11 mouse cellular contexts compared by ENCODE assay signal in the genomic region with DNA sequence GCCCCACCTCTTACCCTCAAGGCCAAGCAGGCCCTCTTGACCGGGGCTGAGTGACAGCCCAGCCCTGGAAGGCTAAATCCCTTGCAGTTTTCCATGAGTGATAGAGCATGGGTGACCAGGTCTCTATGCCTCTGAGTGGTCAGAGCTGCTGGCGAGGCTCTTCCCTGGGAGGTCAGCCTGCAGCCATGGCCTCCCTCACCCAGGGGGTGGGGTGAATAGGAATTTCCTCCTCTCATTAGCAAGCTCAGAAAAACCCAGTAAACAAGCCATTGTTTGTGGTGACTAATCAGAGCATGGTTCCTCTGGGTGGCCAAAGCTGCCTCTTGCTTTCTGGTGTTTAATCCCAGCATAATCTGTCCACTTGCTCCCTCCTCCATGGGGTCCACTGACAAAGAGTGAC. TPM values are rescaled to one million over a fixed set of nuclear protein-coding genes. Genes with fewer than 3 reads are reported as not detected.
A peak's percentile ranks its signal among the peaks of the same experiment; 100 is the strongest.
DNase-seq lines count a peak whose midpoint lies in the region; ATAC-seq and TF ChIP-seq lines count a peak whose summit lies in the region.
"Had no signal": no experiment of that assay in that cellular context is flagged by ENCODE, and none has a peak within 500 bp of the region (broad histone marks: within the 10 kb centered on the region; RNA-seq: fewer than 3 reads in every experiment).

No protein-coding gene starts in this region.

- no peak for ATAC-seq in heart, embryonic 11.5 days (replicated peaks; ENCODE audit: insufficient number of reproducible peaks, low FRiP score, low TSS enrichment)
- ATAC-seq in liver, embryonic 12.5 days, result peak; percentile 27; the same call in 1 of the 2 replicates
- ATAC-seq: forebrain, embryonic 15.5 days had no signal

- peaks cover 8% of the 10 kb centered on the region for H3K36me3 ChIP-seq in heart, embryonic 11.5 days (ENCODE audit: control insufficient read depth, insufficient read depth, low read length)
- peaks cover 27% of the 10 kb centered on the region for H3K36me3 ChIP-seq in liver, embryonic 12.5 days
- H3K36me3 ChIP-seq in small intestine, adult 2 months (ENCODE audit: control insufficient read depth, insufficient read depth, low read length), result peaks cover 30% of the 10 kb centered on the region

- H3K27me3 ChIP-seq in heart, embryonic 11.5 days (ENCODE audit: control insufficient read depth, insufficient read depth, low read length), result no peaks in the 10 kb centered on the region
- H3K27me3 ChIP-seq in liver, embryonic 12.5 days (replicated peaks), result no peaks in the 10 kb centered on the region
- no peaks in the 10 kb centered on the region for H3K27me3 ChIP-seq in small intestine, adult 2 months (ENCODE audit: control insufficient read depth, insufficient read depth, low read length)
- H3K27me3 ChIP-seq: forebrain, embryonic 15.5 days; neural tube, embryonic 15.5 days had no signal

- peak overlapping the region; percentile 46; the same call in 1 of the 2 replicates for H3K27ac ChIP-seq in heart, embryonic 11.5 days (ENCODE audit: low read depth, low read length)
- no peak overlapping the region for H3K27ac ChIP-seq in liver, embryonic 12.5 days
- H3K27ac ChIP-seq in small intestine, adult 2 months (ENCODE audit: insufficient read depth, low read depth, low read length), result peak overlapping the region; percentile 63
- H3K27ac ChIP-seq: forebrain, embryonic 15.5 days; neural tube, embryonic 15.5 days had no signal

- WGBS in heart, embryonic 11.5 days (ENCODE audit: insufficient replicate concordance), result 51% methylated on average over 2 of the region's 2 CpGs
- 66% methylated on average over 2 of the region's 2 CpGs for WGBS in liver, embryonic 12.5 days (ENCODE audit: insufficient replicate concordance)
- WGBS in small intestine, adult 2 months, result 64% methylated on average over 2 of the region's 2 CpGs

- no peaks in the 10 kb centered on the region for H3K9me3 ChIP-seq in heart, embryonic 11.5 days (replicated peaks; ENCODE audit: control insufficient read depth, low read length)
- no peaks in the 10 kb centered on the region for H3K9me3 ChIP-seq in liver, embryonic 12.5 days (replicated peaks)
- H3K9me3 ChIP-seq: forebrain, embryonic 15.5 days; neural tube, embryonic 15.5 days had no signal

- no peak for TF ChIP-seq CTCF in small intestine, adult 2 months (IDR thresholded peaks at IDR 0.05; ENCODE audit: extremely low read depth, insufficient read length, insufficient replicate concordance, low read depth, low read length)

- H3K4me1 ChIP-seq in heart, embryonic 11.5 days (ENCODE audit: control insufficient read depth, insufficient read depth, low read length), result peaks cover 12% of the 10 kb centered on the region; the same call in 1 of the 2 replicates
- H3K4me1 ChIP-seq in liver, embryonic 12.5 days, result no peaks in the 10 kb centered on the region
- H3K4me1 ChIP-seq in small intestine, adult 2 months (ENCODE audit: control insufficient read depth, insufficient read depth, insufficient read length, low read length), result no peaks in the 10 kb centered on the region
- H3K4me1 ChIP-seq: forebrain, embryonic 15.5 days had no signal

- H3K9ac ChIP-seq in heart, embryonic 11.5 days (ENCODE audit: low read depth, low read length), result no peak overlapping the region
- H3K9ac ChIP-seq in liver, embryonic 12.5 days, result no peak overlapping the region
- H3K9ac ChIP-seq: forebrain, embryonic 15.5 days; neural tube, embryonic 15.5 days had no signal

- peak; percentile 40 to 51 for DNase-seq in lung, adult 18-20 months
- DNase-seq in lung, postnatal 14 days, result no peak
- no peak for DNase-seq in yolk sac, embryonic 10.5 days (ENCODE audit: low spot score)
- DNase-seq in thymus, postnatal 36 days, result no peak
- DNase-seq in spleen, postnatal 36 days (ENCODE audit: low spot score in 2 of 2), result no peak

- H3K4me2 ChIP-seq in heart, embryonic 11.5 days, result no peak overlapping the region
- no peak overlapping the region for H3K4me2 ChIP-seq in liver, embryonic 12.5 days
- H3K4me2 ChIP-seq: forebrain, embryonic 15.5 days; neural tube, embryonic 15.5 days had no signal

- TF ChIP-seq POLR2A in small intestine, adult 2 months (IDR thresholded peaks at IDR 0.05; ENCODE audit: low read depth, low read length), result no peak

- H3K4me3 ChIP-seq in heart, embryonic 11.5 days (ENCODE audit: low read depth, low read length), result no peak overlapping the region
- no peak overlapping the region for H3K4me3 ChIP-seq in liver, embryonic 12.5 days
- no peak overlapping the region for H3K4me3 ChIP-seq in small intestine, adult 2 months (ENCODE audit: low read depth, low read length)
- H3K4me3 ChIP-seq: forebrain, embryonic 15.5 days; neural tube, embryonic 15.5 days had no signal

RNA-seq across cellular contexts. Expression of gene C1qtnf9, which starts 2.9 kb away (rescaled TPM):
- polyA plus RNA-seq in heart, embryonic 11.5 days (2014; fragmentation: Nextera tagmentation; extraction: Ambion mirVana), result not detected in 2 replicates
- polyA plus RNA-seq in liver, embryonic 12.5 days (2016; fragmentation: Nextera tagmentation; extraction: Ambion mirVana), result 0.08 and 0.17 TPM in 2 replicates
- polyA plus RNA-seq in small intestine, adult 2 months (2012; rRNA removed), result 0.47 and 0.70 TPM in 2 replicates
- polyA plus RNA-seq: hindbrain, embryonic 11.5 days had no signal

RNA-seq across cellular contexts. Expression of gene Mipep, which starts 19.3 kb away (rescaled TPM):
- polyA plus RNA-seq in heart, embryonic 11.5 days (2014; fragmentation: Nextera tagmentation; extraction: Ambion mirVana), result 26.0 and 29.9 TPM in 2 replicates
- 19.2 and 19.9 TPM in 2 replicates for polyA plus RNA-seq in liver, embryonic 12.5 days (2016; fragmentation: Nextera tagmentation; extraction: Ambion mirVana)
- polyA plus RNA-seq in small intestine, adult 2 months (2012; rRNA removed), result 6.2 and 6.4 TPM in 2 replicates

Comparison
In these comparisons a context has a peak if more than half of its experiments do, and no peak if none do; other contexts are left out.
1. DNase-seq: peak in lung, adult 18-20 months (2 of 2); none in lung, postnatal 14 days (single experiment), yolk sac, embryonic 10.5 days (single experiment), thymus, postnatal 36 days (0 of 2) and spleen, postnatal 36 days (0 of 2).